Mouse (Mus musculus) myocyte (in vitro differentiated cells): ENCODE data around the gene Insr. TPM values are rescaled to one million over a fixed set of nuclear protein-coding genes. Genes with fewer than 3 reads are reported as not detected.

Experiments used
- H3K27me3 ChIP-seq: one replicate; pipeline ENCODE4 v1.6.1; 2011; ENCODE audit not compliant: control insufficient read depth, insufficient read depth, insufficient read length
- H3K36me3 ChIP-seq: one replicate; pipeline ENCODE4 v1.6.1; 2011; ENCODE audit not compliant: control insufficient read depth, insufficient read depth
- H3K4me2 ChIP-seq: one replicate; pipeline ENCODE4 v1.6.1; 2011; ENCODE audit warnings: low read depth, control low read depth
- H3K4me3 ChIP-seq: one replicate; pipeline ENCODE4 v1.5.1; 2011; ENCODE audit warnings: mild to moderate bottlenecking, control low read depth, moderate library complexity
- H3K79me2 ChIP-seq: one replicate; pipeline ENCODE4 v1.6.1; 2011; ENCODE audit not compliant: control insufficient read depth, insufficient read depth
- H3ac ChIP-seq: one replicate; pipeline ENCODE4 v1.6.1; 2011; ENCODE audit not compliant: control insufficient read depth, insufficient read length
- CEBPB ChIP-seq: IDR thresholded peaks from 2 replicates; pipeline ENCODE4 v1.6.1; 2011; ENCODE audit warnings: mild to moderate bottlenecking, moderate library complexity; ENCODE audit not compliant: poor library complexity, insufficient read depth, severe bottlenecking
- E2F4 ChIP-seq: IDR thresholded peaks from one replicate; pipeline ENCODE4 v1.6.1; 2011; ENCODE audit warnings: mild to moderate bottlenecking, control low read depth, moderate library complexity; ENCODE audit not compliant: insufficient read depth
- MAX ChIP-seq: IDR thresholded peaks from one replicate; pipeline ENCODE4 v1.6.1; 2011; ENCODE audit warnings: low read depth, mild to moderate bottlenecking, control low read depth
- MYOD1 ChIP-seq, 3 experiments: IDR thresholded peaks; one replicate each; pipeline ENCODE4 v1.6.1; 2011; ENCODE audit warnings: control low read depth in 2 of 3, low read depth in 2 of 3, mild to moderate bottlenecking in 2 of 3, moderate library complexity in 1 of 3; ENCODE audit not compliant: insufficient read length in 2 of 3, control insufficient read depth in 1 of 3
- MYOG ChIP-seq, 3 experiments: IDR thresholded peaks; one replicate each; pipeline ENCODE4 v1.6.1; 2011; ENCODE audit warnings: control low read depth in 2 of 3, low read depth in 2 of 3, mild to moderate bottlenecking in 2 of 3; ENCODE audit not compliant: insufficient read length in 2 of 3, control insufficient read depth in 1 of 3, insufficient read depth in 1 of 3
- POLR2A ChIP-seq: IDR thresholded peaks from one replicate; pipeline ENCODE4 v1.6.1; 2011; ENCODE audit warnings: low read depth, mild to moderate bottlenecking, control low read depth, moderate library complexity; ENCODE audit not compliant: insufficient read length
- POLR2AphosphoS2 ChIP-seq: IDR thresholded peaks from one replicate; pipeline ENCODE4 v1.6.1; 2011; ENCODE audit warnings: low read depth, control low read depth; ENCODE audit not compliant: insufficient read length
- REST ChIP-seq: IDR thresholded peaks from one replicate; pipeline ENCODE4 v1.6.1; 2011; ENCODE audit warnings: mild to moderate bottlenecking, control low read depth, moderate library complexity; ENCODE audit not compliant: insufficient read depth, insufficient read length
- SRF ChIP-seq: IDR thresholded peaks from one replicate; pipeline ENCODE4 v1.6.1; 2011; ENCODE audit warnings: low read depth; ENCODE audit not compliant: control insufficient read depth, insufficient read length
- TCF12 ChIP-seq: IDR thresholded peaks from one replicate; pipeline ENCODE4 v1.6.1; 2011; ENCODE audit warnings: mild to moderate bottlenecking, control low read depth; ENCODE audit not compliant: poor library complexity, insufficient read depth, severe bottlenecking
- TCF3 ChIP-seq: IDR thresholded peaks from one replicate; pipeline ENCODE4 v1.6.1; 2011; ENCODE audit warnings: low read depth, control low read depth; ENCODE audit not compliant: insufficient read length
- USF1 ChIP-seq: IDR thresholded peaks from one replicate; pipeline ENCODE4 v1.6.1; 2011; ENCODE audit warnings: low read depth, mild to moderate bottlenecking, control low read depth, moderate library complexity
- polyA plus RNA-seq: library from polyadenylated mRNA; unstranded; fragments of >200 nt; fragmentation: generic; extraction: Trizol; gene quantifications from one replicate; pipeline ENCODE4 v1.2.1, GENCODE M21; 2012; ENCODE audit warnings: missing spikeins

Gene Insr
- polyA plus RNA-seq, 1 experiment: 4.6 TPM

- no peak overlapping the region for H3ac ChIP-seq
- no peaks in the 10 kb centered on the region for H3K27me3 ChIP-seq
- no peak for TF ChIP-seq SRF
- TF ChIP-seq POLR2A: no peak
- TF ChIP-seq E2F4: no peak
- TF ChIP-seq POLR2AphosphoS2: no peak
- TF ChIP-seq MAX: no peak
- TF ChIP-seq USF1: no peak
- no peak for TF ChIP-seq CEBPB
- TF ChIP-seq MYOD1 (IDR thresholded peaks at IDR 0.05; ENCODE audit: control insufficient read depth in 1 of 3, insufficient read length in 2 of 3, low read depth in 2 of 3): no peak
- no peak for TF ChIP-seq MYOG (IDR thresholded peaks at IDR 0.05; ENCODE audit: control insufficient read depth in 1 of 3, insufficient read depth in 1 of 3, insufficient read length in 2 of 3, low read depth in 2 of 3)
- no peak for TF ChIP-seq TCF12
- TF ChIP-seq TCF3: no peak
- no peak for TF ChIP-seq REST
- no peak overlapping the region for H3K4me2 ChIP-seq
- H3K79me2 ChIP-seq: no peaks in the 10 kb centered on the region
- no peak overlapping the region for H3K4me3 ChIP-seq
- H3K36me3 ChIP-seq: no peaks in the 10 kb centered on the region
Observed at GRCm38 (mm10) chr8:3284656-3285055, 5.2 kb upstream of the Insr start.

- Histone ChIP-seq H3K4me2 (no peak overlapping the region), H3K27me3 (no peaks in the 10 kb centered on the region), H3K36me3 (no peaks in the 10 kb centered on the region), H3K79me2 (peaks cover 18% of the 10 kb centered on the region), H3ac (no peak overlapping the region), H3K4me3 (no peak overlapping the region)
- no peak for TF ChIP-seq POLR2AphosphoS2
Observed at GRCm38 (mm10) chr8:3281296-3281695, 1.9 kb upstream of the Insr start.

GRCm38 (mm10) chr8:3280266-3280910, 971 bp upstream of the Insr start:
- Histone ChIP-seq H3ac (no peak overlapping the region), H3K4me3 (peak overlapping the region; percentile 71), H3K79me2 (peaks cover 18% of the 10 kb centered on the region), H3K27me3 (no peaks in the 10 kb centered on the region), H3K36me3 (no peaks in the 10 kb centered on the region), H3K4me2 (peak overlapping the region; percentile 77)
- no peak for TF ChIP-seq USF1
- TF ChIP-seq MAX: no peak
- TF ChIP-seq REST: no peak
- no peak for TF ChIP-seq POLR2A
- TF ChIP-seq TCF3: no peak
- no peak for TF ChIP-seq SRF
- no peak for TF ChIP-seq POLR2AphosphoS2
- no peak for TF ChIP-seq MYOD1 (IDR thresholded peaks at IDR 0.05; ENCODE audit: control insufficient read depth in 1 of 3, insufficient read length in 2 of 3, low read depth in 2 of 3)
- no peak for TF ChIP-seq E2F4
- no peak for TF ChIP-seq MYOG (IDR thresholded peaks at IDR 0.05; ENCODE audit: control insufficient read depth in 1 of 3, insufficient read depth in 1 of 3, insufficient read length in 2 of 3, low read depth in 2 of 3)
- no peak for TF ChIP-seq TCF12
- no peak for TF ChIP-seq CEBPB

GRCm38 (mm10) chr8:3279721-3280077, 282 bp upstream of the Insr start:
- peak overlapping the region; percentile 71 for H3K4me3 ChIP-seq
- peak overlapping the region; percentile 77 for H3K4me2 ChIP-seq
- H3K79me2 ChIP-seq: peaks cover 24% of the 10 kb centered on the region
- no peaks in the 10 kb centered on the region for H3K36me3 ChIP-seq
- no peaks in the 10 kb centered on the region for H3K27me3 ChIP-seq
- TF ChIP-seq MYOG (IDR thresholded peaks at IDR 0.05; ENCODE audit: control insufficient read depth in 1 of 3, insufficient read depth in 1 of 3, insufficient read length in 2 of 3, low read depth in 2 of 3) (no peak), E2F4 (no peak), MAX (no peak), CEBPB (no peak), SRF (no peak), MYOD1 (IDR thresholded peaks at IDR 0.05; ENCODE audit: control insufficient read depth in 1 of 3, insufficient read length in 2 of 3, low read depth in 2 of 3) (no peak), TCF3 (no peak), USF1 (no peak), REST (no peak), POLR2AphosphoS2 (no peak)
- H3ac ChIP-seq: peak overlapping the region; percentile 58

GRCm38 (mm10) chr8:3278181-3278820, 1.1 kb downstream of the Insr start:
- peaks cover 26% of the 10 kb centered on the region for H3K79me2 ChIP-seq
- H3K4me2 ChIP-seq: peak overlapping the region; percentile 91
- no peaks in the 10 kb centered on the region for H3K36me3 ChIP-seq
- peak overlapping the region; percentile 71 for H3K4me3 ChIP-seq
- H3K27me3 ChIP-seq: no peaks in the 10 kb centered on the region
- peak overlapping the region; percentile 58 for H3ac ChIP-seq
- TF ChIP-seq MYOD1 (IDR thresholded peaks at IDR 0.05; ENCODE audit: control insufficient read depth in 1 of 3, insufficient read length in 2 of 3, low read depth in 2 of 3) (no peak), MYOG (IDR thresholded peaks at IDR 0.05; ENCODE audit: control insufficient read depth in 1 of 3, insufficient read depth in 1 of 3, insufficient read length in 2 of 3, low read depth in 2 of 3) (no peak), POLR2AphosphoS2 (no peak), TCF3 (no peak), SRF (no peak), MAX (no peak), REST (no peak)
